Mouse (Mus musculus): ENCODE results near the gene Pla2g12a. TPM values are rescaled to one million over a fixed set of nuclear protein-coding genes. Genes with fewer than 3 reads are reported as not detected.

The Pla2g12a gene
- polyA plus RNA-seq, 1 experiment from 2014 or later: 22.0 TPM

- peaks cover 14% of the 10 kb centered on the region for H3K4me1 ChIP-seq
- H3K27me3 ChIP-seq: no peaks in the 10 kb centered on the region
- no peak overlapping the region for H3K9ac ChIP-seq
- 90% methylated on average over 2 of the region's 2 CpGs for WGBS
- no peaks in the 10 kb centered on the region for H3K36me3 ChIP-seq
- no peak for ATAC-seq (ENCODE audit: low FRiP score, low read depth)
- H3K27ac ChIP-seq: no peak overlapping the region
- no peaks in the 10 kb centered on the region for H3K9me3 ChIP-seq
- H3K4me3 ChIP-seq: no peak overlapping the region
- no peak overlapping the region for H3K4me2 ChIP-seq (replicated peaks)
These were observed 62.4 kb downstream of the Pla2g12a start for GRCm38 (mm10) chr3:129940780-129941179.

GRCm38 (mm10) chr3:129941291-129941690 lies 62.9 kb downstream of the Pla2g12a start:
- 100% methylated on average over 1 of the region's 1 CpGs for WGBS

GRCm38 (mm10) chr3:129943813-129944212 lies 65.4 kb downstream of the Pla2g12a start:
- H3K27me3 ChIP-seq: no peaks in the 10 kb centered on the region
- no peak overlapping the region for H3K9ac ChIP-seq
- H3K4me1 ChIP-seq: no peaks in the 10 kb centered on the region
- WGBS: 61% methylated on average over 4 of the region's 4 CpGs
- no peaks in the 10 kb centered on the region for H3K36me3 ChIP-seq
- no peak overlapping the region for H3K4me2 ChIP-seq (replicated peaks)
- no peak overlapping the region for H3K27ac ChIP-seq
- no peak for ATAC-seq (ENCODE audit: low FRiP score, low read depth)
- H3K9me3 ChIP-seq: no peaks in the 10 kb centered on the region
- H3K4me3 ChIP-seq: no peak overlapping the region

More at GRCm38 (mm10) chr3:129941291-129941690, 62.9 kb downstream of the Pla2g12a start:
- H3K4me1 ChIP-seq: peaks cover 13% of the 10 kb centered on the region
- H3K27me3 ChIP-seq: no peaks in the 10 kb centered on the region
- no peak overlapping the region for H3K27ac ChIP-seq
- H3K9ac ChIP-seq: no peak overlapping the region
- H3K9me3 ChIP-seq: no peaks in the 10 kb centered on the region
- H3K4me3 ChIP-seq: no peak overlapping the region
- no peaks in the 10 kb centered on the region for H3K36me3 ChIP-seq
- no peak overlapping the region for H3K4me2 ChIP-seq (replicated peaks)
- no peak for ATAC-seq (ENCODE audit: low FRiP score, low read depth)

Other genes starting within 250 kb of the Pla2g12a start
- gene Egf, start 123.3 kb upstream of the Pla2g12a start, polyA plus RNA-seq (2015; fragmentation: Nextera tagmentation; extraction: Ambion mirVana): 1.8 and 2.1 TPM in 2 replicates
- not detected in 2 replicates for gene Lrit3, start 74.6 kb upstream of the Pla2g12a start, polyA plus RNA-seq (2015; fragmentation: Nextera tagmentation; extraction: Ambion mirVana)
- 0.15 and 0.17 TPM in 2 replicates for gene Rrh, start 56.0 kb upstream of the Pla2g12a start, polyA plus RNA-seq (2015; fragmentation: Nextera tagmentation; extraction: Ambion mirVana)
- gene Gar1, start 47.2 kb upstream of the Pla2g12a start, polyA plus RNA-seq (2015; fragmentation: Nextera tagmentation; extraction: Ambion mirVana): 69.1 and 72.5 TPM in 2 replicates
- 0.31 and 0.47 TPM in 2 replicates for gene Cfi, start 42.7 kb upstream of the Pla2g12a start, polyA plus RNA-seq (2015; fragmentation: Nextera tagmentation; extraction: Ambion mirVana)
- 90.6 and 91.5 TPM in 2 replicates for gene Casp6, start 22.8 kb downstream of the Pla2g12a start, polyA plus RNA-seq (2015; fragmentation: Nextera tagmentation; extraction: Ambion mirVana)
- gene Mcub, start 91.6 kb downstream of the Pla2g12a start, polyA plus RNA-seq (2015; fragmentation: Nextera tagmentation; extraction: Ambion mirVana): 6.9 and 8.3 TPM in 2 replicates
- 33.1 and 34.7 TPM in 2 replicates for gene Sec24b, start 182.9 kb downstream of the Pla2g12a start, polyA plus RNA-seq (2015; fragmentation: Nextera tagmentation; extraction: Ambion mirVana)

All from limb, embryonic 13.5 days (tissue).